Mouse (Mus musculus) urinary bladder, postnatal 36 days (tissue): ENCODE results near the gene Mchr1.

ENCODE experiments used
- DNase-seq, 2 experiments: peaks; one replicate each; pipeline ENCODE4 v3.0.0; 2022; ENCODE audit warnings: low spot score in 2 of 2, mixed read lengths in 1 of 2

The Mchr1 gene

DNA sequence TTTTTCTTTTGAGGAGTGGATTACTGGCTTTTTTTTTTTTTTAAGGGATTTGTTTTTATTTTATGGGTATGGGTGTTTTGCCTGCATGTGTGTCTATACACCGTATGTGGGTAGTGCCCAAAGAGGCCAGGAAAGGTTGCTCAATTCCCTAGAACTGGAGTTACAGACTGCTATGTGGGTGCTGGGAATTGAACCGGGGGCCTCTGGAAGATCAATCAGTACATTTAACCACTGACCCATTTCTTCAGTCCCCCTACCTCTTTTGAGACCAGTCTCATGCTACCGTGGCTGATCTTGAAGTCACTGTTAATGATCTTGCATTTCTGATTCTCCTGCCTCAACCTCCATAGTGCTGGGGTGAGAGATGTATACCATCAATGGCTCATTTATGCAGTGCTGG lies 8.0 kb upstream of the Mchr1 start:
- no peak for DNase-seq

DNA sequence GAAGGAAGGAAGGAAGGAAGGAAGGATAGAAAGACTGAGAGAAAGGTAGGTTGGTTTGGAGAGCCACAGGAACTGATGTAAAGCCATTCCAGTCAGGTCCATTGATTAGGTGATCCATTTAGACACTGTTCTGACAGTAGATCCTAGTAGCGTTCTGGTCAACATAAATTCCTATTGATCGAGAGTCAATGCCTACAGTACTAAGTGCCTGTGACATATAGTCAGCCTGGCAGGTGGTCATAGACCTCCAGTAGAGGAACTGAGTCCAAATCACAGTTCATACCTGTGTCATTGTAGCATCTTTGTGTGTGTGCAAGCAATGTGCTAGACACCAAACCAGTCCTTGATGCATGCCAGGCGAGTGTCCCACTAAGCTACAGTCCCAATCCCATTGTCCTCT lies 7.0 kb upstream of the Mchr1 start:
- no peak for DNase-seq

DNA sequence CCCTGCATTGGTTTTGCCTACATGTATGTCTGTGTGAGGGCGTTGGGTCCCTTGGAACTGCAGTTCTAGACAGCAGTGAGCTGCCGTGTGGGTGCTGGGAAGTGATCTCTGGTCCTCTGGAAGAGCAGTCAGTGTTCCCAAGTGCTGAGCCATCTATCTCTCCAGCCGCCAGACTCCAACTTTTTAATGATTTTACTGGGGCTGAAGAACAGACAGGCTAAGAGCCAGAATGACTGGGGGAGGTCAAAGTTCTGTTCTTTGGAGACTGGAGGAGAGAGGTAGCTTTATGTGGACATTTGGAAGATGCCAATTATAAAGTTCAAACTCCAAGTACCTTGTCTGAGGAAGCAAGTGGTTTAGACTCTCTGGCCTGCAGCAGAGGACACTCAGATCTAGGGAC lies 5.5 kb upstream of the Mchr1 start:
- DNase-seq, result no peak

DNA sequence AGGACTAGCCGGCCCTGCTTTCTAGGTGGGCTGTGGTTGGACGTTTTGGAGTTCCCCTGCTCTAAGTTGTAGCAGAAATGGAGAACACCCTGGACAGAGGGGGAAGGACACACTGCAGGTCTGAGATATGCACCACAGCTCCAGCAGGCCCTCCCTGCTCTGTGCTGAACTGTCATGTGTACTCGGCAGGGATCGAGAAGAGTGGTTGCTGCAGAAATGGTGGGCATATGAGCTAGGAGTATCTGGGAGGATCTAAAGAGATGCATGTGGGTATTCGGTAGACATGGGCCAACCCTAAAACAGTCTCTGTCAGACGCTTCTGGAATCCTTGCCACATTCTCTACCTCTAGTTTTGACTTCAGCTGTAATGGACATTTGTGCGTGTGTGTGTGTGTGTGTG lies 4.0 kb upstream of the Mchr1 start:
- DNase-seq, result no peak

DNA sequence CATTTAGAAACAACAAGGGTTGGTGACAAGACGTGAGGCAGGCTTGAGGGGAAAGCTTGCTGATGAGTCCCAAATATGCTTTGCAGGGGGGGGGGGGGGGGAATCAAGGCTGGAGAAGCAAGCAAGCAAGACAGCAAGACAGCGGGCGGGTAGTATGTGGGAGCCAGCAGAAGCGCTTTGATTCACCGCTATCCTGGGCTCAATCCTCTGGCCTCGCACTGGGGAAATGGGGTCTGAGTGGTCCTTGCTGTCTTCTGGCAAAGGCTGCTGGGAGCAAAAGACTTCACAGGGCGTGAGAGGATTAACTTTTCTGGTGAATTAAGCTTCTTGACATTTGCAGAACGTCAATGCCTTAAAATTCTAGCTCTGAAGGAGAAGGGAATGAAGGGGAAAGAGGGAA lies 763 bp downstream of the Mchr1 start:
- DNase-seq, result no peak

DNA sequence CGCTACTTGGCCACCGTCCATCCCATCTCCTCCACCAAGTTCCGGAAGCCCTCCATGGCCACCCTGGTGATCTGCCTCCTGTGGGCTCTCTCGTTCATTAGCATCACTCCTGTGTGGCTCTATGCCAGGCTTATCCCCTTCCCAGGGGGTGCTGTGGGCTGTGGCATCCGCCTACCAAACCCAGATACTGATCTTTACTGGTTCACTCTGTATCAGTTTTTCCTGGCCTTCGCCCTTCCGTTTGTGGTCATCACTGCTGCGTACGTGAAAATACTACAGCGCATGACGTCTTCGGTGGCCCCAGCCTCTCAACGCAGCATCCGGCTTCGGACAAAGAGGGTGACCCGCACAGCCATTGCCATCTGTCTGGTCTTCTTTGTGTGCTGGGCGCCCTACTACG lies 2.2 kb downstream of the Mchr1 start:
- no peak for DNase-seq

DNA sequence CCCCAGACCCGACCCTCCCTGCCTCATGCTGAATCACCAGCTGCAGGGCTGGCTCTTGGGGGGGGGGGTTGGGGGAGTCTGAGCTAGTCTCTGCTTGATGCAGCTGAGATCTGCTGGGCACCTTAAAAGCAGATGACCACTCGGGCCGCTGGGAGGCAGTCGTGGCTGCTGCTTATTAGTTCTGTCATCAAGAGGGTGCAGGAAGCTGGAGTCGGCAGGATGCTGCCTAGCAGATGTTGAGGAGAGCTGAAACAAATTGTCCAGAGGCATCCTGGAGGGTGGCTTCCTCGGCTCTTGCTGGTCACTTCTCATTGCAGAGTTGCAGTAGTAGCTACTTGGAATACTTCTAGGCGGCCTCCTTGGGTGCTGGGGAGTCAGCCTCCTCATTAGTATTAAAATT lies 4.0 kb downstream of the Mchr1 start:
- DNase-seq, result peak in 1 of 2 experiments; percentile 31

DNA sequence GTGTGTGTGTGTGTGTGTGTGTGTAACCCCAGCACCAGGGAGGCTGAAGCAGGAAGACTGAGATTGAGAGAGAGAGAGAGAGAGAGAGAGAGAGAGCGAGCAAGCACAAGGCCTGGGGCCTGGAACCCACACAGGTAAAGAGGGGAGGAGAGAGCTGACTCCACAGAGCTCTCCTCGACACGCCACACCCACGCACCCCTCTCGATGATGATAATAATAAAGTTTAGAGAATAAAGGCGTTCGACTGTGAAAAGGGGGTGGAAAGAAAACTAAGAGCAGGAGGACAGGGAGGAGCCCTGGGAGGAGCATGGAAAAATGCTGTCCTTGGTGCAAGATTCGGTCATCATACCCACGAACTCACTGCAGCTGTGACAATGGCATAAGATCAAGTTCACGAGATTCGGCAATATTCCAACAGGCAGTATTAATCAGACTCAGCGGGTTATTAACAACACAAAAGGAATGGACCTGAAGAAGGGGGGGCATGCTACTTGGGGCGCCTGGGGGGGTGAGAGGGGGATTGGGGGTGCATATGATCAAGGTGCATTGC lies 4.6 kb downstream of the Mchr1 start:
- DNase-seq, result no peak

DNA sequence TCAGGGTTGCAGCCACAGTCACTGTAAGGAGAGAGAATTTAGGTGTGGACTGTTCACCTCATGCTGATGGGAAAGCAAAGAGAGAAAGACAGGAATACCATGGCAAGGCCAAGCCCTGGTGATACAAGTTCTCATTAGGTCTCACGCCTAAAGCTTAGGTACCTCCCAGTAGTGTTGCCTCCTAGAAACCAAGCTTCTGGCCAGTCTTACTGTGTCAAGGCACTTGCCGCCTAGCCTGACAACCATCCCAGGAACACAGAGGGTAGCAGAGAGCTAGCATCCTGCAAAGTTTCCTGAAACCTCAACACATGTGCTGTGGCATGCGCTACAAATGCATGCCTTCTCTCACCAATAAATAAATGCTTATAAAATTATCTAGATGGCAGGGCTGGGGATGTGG lies 11.6 kb downstream of the Mchr1 start:
- no peak for DNase-seq

DNA sequence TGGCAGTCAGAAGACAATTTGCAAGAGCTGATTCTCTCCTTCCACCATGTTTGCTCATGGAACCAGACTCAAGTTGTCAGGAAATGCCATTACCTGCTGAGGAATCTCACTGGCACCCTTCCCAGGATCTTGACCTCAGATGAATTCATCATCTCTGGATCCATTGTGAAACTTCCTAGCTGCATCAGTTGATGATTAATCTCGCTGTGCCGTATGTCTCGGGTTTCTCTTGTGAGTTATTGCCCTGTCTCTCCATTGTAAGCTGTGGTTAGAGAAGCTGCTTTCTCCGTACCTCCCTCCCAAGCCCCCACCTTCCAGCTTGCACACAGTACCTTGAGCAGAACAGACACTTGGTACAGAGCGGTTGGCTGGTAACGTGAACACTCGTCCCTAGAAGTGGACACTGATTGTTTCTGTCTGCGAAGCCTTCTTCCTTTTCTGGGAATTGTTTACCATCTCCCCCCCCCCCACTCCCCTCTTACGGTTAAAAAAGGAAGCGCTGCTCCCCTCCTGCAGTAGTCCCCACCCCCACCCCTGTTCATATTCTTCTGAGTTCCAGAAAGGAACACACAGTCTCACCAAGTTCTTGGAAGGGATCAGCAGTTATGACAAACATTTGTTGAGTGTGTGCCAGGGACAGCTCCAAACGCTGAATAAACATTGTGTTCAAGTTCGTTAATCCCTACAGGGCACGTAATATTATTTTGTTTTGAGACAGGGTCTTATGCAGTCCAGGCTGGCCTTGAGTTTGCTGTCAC lies 12.5 kb downstream of the Mchr1 start:
- peak; percentile 33 to 49 for DNase-seq

DNA sequence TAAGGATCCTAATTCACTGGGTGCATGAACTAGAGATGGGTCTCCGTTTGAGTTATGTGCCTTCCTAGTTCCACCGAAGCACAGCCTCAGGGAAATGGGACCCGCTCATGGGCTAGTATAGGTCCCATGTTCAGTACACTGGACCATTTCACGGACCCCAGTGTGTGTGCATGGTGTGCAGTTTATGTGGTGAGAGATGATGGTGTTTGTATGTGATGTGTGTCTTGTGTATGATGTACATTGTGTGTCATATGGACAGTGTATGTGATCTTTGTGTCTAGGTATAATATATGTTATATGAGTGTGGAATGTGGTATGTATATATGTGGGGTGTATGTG lies 13.0 kb downstream of the Mchr1 start:
- DNase-seq, result no peak

DNA sequence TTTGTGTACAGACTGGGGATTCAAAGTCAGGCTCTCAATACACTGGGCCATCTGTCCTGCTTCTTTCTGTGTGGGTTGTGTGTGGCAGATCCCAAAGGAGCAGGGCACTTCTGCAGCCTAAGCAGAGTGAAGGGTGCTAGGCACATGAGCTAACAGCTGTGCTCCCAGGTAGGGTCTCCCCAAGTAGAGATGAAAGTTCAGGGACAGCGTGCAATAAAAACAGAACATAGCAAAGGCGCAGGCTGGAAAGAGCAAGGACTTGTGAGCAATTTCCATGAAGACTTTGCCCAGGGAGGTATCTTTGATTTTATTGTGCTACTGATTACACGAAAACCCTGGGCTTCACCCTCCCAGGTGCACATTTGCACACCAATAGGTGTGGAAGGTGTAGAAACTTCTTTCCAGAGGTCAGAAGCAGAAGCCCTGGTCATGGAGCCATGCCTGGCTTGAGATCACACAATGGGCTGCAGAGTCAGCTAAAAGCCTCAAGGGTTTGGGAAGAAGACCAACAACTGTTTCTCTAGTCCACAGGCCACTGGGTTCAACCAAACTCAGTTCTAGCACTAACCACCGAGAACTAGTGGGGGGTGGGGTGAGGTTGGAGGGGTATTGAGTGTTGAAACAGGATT lies 13.8 kb downstream of the Mchr1 start:
- DNase-seq, result no peak

DNA sequence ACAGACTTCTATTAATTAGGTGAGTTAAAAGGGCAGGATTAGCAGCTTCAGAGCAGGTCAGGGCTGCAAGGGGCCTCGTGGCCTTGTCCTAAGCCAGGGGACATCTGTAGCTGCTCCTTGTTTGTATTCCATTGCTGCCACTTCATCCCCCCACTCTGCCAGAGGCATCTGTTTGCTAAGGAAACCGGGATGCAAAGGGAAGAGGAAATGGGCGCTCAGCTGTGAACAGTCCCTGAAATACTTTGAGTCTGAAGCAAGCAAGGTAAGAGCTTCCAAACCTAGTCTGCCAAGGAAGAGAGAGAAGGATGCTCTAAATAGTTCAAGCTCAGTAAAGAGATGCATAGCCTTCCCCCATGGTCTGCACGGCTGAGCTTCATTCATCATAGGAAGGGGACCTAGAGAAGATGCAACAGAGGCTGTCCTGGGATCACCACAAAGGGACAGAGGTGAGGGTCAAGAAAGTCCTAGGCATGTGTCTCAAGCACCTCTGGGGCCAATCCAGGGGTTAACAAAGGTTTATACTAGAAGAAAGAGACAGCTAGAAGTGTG lies 17.4 kb downstream of the Mchr1 start:
- no peak for DNase-seq

DNA sequence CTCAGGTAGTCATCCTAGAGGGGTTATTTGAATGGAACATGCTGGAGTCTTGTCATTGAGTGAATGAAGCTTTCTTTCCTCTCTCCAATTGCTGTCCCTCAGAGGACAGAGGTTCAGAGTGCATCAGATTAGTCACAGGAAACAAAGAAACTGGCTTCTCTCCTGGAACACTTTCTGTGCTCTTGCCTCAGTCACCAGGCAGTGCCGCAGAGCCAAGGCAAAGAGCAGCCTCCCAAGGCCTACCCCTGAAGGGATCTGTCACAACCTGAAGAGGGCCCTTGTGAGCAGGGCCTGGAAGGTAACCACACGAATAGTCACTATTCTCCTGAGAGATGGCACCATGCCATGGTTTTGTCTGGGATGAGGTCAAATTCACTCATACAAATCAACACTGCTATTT lies 18.3 kb downstream of the Mchr1 start:
- no peak for DNase-seq

DNA sequence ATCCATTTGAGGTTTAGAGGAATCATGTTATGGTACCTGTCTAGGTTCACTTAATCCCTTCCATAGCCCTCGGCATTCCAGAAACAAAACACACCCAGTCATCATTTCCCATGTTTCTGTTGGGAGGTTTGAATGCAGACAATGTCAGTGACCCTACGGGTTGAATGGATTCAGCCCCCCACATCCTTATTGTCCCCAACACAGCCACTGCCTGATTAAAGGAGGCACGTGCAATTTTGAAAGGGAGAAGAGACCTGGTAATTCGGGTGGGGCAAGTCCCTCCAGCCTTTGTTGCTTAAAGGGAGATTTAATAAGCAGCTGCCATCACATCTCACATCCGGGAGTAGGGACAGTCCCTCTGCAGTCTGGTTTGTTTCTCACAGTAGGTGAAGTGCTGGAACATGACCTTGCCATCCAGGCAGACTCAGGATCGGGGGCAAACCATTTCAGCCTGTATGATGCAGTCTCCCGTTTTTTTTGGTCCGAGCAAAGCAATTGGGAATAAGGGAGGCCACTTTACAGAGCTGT lies 18.9 kb downstream of the Mchr1 start:
- no peak for DNase-seq

DNA sequence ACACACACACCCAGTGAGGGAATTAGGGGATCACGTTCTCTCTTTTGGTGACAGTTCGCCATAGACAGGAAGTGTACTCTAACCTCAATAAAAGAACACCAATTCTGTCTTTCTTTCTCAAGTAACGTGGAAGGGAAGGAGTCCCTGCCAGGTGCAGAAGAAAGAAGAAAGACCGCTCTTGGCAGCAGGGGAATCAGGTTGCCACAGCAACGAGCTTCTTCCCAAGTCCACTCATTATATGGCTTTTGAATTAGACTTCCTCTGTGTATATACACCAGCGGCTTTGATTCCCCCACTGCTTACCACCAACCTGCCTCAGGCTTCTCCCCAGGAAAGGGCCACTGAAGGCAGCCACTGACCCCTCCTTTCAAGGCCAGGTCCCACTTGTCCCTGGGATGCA lies 19.8 kb downstream of the Mchr1 start:
- DNase-seq, result no peak

DNA sequence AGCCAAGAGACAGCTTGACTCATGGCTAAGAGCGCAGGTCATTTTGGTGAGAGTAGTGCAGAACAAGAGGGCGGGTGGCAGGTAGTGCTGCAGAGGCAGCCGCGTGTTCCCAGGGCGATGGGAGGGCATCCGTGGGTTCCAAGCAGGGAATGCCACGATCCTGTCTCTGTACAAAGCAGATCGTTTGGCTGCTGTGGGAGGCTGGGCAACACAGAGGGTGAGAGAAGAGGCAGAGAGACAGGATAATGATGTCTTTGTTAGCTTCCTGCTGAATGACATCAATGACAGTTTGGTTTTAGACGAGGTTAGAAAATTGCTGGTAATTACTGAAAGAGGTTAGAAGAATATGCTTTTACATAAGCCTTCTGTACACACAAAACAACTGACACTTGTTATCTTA lies 23.0 kb downstream of the Mchr1 start:
- DNase-seq, result no peak

DNA sequence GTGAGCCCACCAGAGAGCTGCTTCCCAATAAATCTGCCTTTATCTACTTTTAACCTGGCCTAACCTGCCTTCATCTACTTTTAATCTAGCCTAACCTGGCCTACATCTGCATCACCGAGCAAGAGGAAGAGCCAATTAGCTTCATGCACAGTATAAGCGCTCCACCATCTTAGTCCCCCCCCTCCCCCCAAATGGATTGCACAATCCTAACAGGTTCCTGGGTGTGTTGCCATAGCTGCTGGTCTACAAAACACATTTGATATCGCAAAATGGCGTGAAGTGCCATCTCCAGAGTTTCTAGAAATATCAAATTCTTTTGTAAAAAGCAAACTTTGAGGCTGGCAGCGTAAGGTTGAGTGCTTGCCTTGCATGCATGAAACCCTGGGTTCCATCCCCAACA lies 24.0 kb downstream of the Mchr1 start:
- DNase-seq, result no peak

DNA sequence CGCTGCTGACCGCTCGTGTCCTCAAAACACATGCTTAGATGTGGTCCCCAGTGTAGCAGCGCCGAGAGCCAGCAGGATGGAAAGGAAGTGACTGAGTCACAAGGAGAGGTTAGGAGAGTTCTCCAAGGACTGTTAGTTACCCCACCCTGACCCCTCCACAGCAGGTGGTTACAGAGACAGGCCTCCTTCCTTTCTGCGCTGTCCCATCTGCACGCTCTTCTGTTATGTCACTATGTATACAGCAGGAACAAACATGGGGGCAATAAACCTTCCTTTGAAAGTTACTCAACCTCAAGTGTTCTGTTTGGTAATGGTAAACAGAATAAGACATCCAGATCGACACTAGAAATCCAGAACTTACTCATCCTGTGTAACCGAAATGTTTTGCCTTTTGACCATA lies 24.9 kb downstream of the Mchr1 start:
- DNase-seq, result no peak

DNA sequence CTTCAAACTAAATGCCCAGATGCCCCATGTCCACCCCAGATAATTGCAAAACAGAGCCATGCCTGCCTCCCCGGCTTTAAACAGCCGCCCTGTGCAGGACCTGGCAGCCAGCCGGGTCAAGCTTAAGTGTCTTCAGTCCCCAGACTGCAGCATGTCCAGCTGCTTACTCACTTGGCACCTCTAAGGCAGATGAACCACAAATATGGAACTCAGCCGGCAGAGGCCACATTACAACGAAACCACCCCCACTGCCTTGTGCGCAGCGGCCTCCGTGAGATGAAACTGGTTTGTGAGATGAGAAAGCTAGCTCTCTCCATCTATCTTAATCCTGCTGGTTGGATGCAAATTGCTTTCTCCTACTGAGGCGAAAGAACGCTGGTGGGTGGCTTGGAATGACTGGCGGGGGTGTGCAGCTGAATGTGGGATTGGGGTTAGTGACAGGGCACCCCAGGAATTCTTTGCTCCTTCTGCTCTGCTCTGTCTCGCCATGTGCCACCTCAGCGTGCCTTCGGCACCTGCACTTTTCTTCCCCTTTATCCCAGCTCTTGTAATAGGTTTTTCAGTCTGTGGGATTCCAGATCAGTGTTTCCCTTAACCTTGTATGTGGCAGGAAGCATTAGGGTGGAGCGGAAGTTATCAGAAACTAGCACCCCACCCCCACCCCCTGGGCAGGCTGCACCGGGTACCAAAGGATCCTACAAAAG lies 29.2 kb downstream of the Mchr1 start:
- DNase-seq, result peak; percentile 18 to 65

DNA sequence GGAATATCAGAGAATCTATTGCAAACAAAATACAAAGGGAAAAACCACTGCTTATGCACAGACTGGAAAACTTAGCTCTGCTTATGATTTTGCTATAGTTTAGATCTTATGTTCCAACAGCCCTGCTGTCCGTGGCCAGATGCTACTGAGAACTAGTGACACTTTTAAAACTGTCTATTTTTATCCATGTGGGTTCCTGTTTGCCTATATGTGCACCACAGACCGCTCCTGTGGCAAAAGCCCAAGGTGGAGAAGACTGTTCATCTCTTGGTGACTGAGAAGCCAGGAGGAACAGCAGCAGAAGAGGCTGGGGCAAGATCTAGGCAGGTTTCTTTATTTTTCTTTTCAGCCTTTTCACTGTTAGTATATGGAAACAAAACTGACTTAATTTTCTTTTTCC lies 32.1 kb downstream of the Mchr1 start:
- no peak for DNase-seq

DNA sequence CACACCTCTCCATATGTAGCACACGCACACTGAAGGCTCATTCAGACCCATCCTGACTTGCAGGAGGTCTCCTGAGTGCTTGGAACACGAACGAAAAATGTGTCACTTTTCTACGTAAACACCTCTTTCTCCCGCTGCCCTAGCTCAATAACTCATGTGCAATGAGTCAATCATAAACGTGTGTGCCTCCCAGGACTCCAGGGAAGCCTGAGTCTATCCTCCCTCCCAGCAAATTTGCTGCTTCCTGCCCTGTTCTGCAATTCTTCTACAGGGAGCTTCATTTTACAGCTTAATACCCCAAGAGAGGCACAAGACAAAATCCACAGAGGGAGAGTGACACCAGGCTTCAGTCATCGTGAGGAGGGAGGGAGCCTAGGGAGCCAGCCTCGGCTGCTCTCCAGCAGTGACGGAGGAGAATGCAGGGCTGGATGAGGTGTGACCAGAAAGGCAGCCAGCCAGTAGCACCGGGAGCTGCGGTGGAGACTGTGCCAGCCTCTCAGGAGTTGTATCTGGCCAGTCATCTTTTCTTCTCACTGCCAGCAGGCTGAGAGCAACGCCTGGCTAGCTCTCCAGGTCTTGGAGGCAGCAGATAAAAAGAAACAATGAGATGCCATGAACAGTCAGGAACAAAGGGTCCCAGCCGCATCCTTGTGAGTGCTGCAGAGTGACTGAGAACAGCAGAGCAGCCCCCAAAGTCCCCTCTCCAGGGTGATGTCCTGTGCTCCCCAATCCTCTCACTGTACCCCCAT lies 37.2 kb downstream of the Mchr1 start:
- DNase-seq, result peak in 1 of 2 experiments; percentile 14
